Mouse (Mus musculus) CD4-positive helper T cell, adult 2 months (primary cell): Measurements from ENCODE around the gene Tmem171.

Experiments
- DNase-seq: peaks from one replicate; pipeline ENCODE4 v3.0.0-alpha.2; 2012; ENCODE audit warnings: low read depth, missing footprints, low spot score

Tmem171 gene

GRCm38 (mm10) chr13:98694773-98695314, at the start of gene Tmem171:
TSS of gene Tmem171 (minus strand) at chr13:98694834.
- no peak for DNase-seq

- no peak for DNase-seq
Measured at GRCm38 (mm10) chr13:98743829-98744228, 49.2 kb upstream of the Tmem171 start.

- no peak for DNase-seq
Measured at GRCm38 (mm10) chr13:98743214-98743613, 48.6 kb upstream of the Tmem171 start.

GRCm38 (mm10) chr13:98738213-98738612, 43.6 kb upstream of the Tmem171 start:
- peak; percentile 11 for DNase-seq

GRCm38 (mm10) chr13:98733292-98733691, 38.7 kb upstream of the Tmem171 start:
- no peak for DNase-seq

- DNase-seq, result no peak
Measured at GRCm38 (mm10) chr13:98729271-98730062, 34.8 kb upstream of the Tmem171 start.

- peak; percentile 21 for DNase-seq
Measured at GRCm38 (mm10) chr13:98726494-98726893, 31.9 kb upstream of the Tmem171 start.

GRCm38 (mm10) chr13:98723430-98723829, 28.8 kb upstream of the Tmem171 start:
- no peak for DNase-seq

GRCm38 (mm10) chr13:98722296-98722695, 27.7 kb upstream of the Tmem171 start:
- DNase-seq, result no peak

- no peak for DNase-seq
Measured at GRCm38 (mm10) chr13:98716176-98716575, 21.5 kb upstream of the Tmem171 start.

GRCm38 (mm10) chr13:98715443-98715990, 20.9 kb upstream of the Tmem171 start:
- no peak for DNase-seq

- DNase-seq, result no peak
Measured at GRCm38 (mm10) chr13:98710655-98711054, 16.0 kb upstream of the Tmem171 start.

GRCm38 (mm10) chr13:98710236-98710635, 15.6 kb upstream of the Tmem171 start:
- DNase-seq, result no peak

- DNase-seq, result no peak
Measured at GRCm38 (mm10) chr13:98705501-98705900, 10.9 kb upstream of the Tmem171 start.

- no peak for DNase-seq
Measured at GRCm38 (mm10) chr13:98703786-98704185, 9.2 kb upstream of the Tmem171 start.

GRCm38 (mm10) chr13:98702361-98702760, 7.7 kb upstream of the Tmem171 start:
- no peak for DNase-seq

GRCm38 (mm10) chr13:98701309-98701675, 6.7 kb upstream of the Tmem171 start:
- no peak for DNase-seq

- DNase-seq, result no peak
Measured at GRCm38 (mm10) chr13:98700661-98701308, 6.2 kb upstream of the Tmem171 start.

- DNase-seq, result no peak
Measured at GRCm38 (mm10) chr13:98699982-98700540, 5.4 kb upstream of the Tmem171 start.

GRCm38 (mm10) chr13:98699051-98699744, 4.6 kb upstream of the Tmem171 start:
- no peak for DNase-seq

- no peak for DNase-seq
Measured at GRCm38 (mm10) chr13:98696716-98697115, 2.1 kb upstream of the Tmem171 start.

- DNase-seq, result no peak
Measured at GRCm38 (mm10) chr13:98695546-98695945, 912 bp upstream of the Tmem171 start.
